Mouse (Mus musculus) liver, embryonic 16.5 days (tissue): ENCODE data around the gene Clec2d. TPM values are rescaled to one million over a fixed set of nuclear protein-coding genes. Genes with fewer than 3 reads are reported as not detected.
A peak's percentile ranks its signal among the peaks of the same experiment; 100 is the strongest.
"Not testable (repeated sequence)": the region's sequence is repeated elsewhere in the genome, so short reads cannot be mapped to it uniquely, and the experiment has no call there.

Experiments used
- ATAC-seq: fragments of 200-750 bp; cut with Nextera tagmentation; 2 replicates; pipeline ENCODE4 v1.8.0; 2017; ENCODE audit warnings: low read depth, mild to moderate bottlenecking, moderate number of reproducible peaks, moderate library complexity
- H3K27ac ChIP-seq: fragments of 300-500 bp; sonication (generic); 2 replicates; pipeline ENCODE4 v1.5.1; 2014; ENCODE audit warnings: mild to moderate bottlenecking, low read length
- H3K27me3 ChIP-seq: fragments of 300-500 bp; sonication (generic); 2 replicates; pipeline ENCODE4 v1.6.1; 2014; ENCODE audit warnings: low read depth, low read length, mixed read lengths; ENCODE audit not compliant: control insufficient read depth, insufficient read depth
- H3K36me3 ChIP-seq: fragments of 300-500 bp; sonication (generic); 2 replicates; pipeline ENCODE4 v1.6.1; 2014; ENCODE audit warnings: mild to moderate bottlenecking; ENCODE audit not compliant: control insufficient read depth, insufficient read depth
- H3K4me1 ChIP-seq: fragments of 300-500 bp; sonication (generic); 2 replicates; pipeline ENCODE4 v1.6.1; 2014; ENCODE audit warnings: low read depth, low read length, mixed read lengths; ENCODE audit not compliant: control insufficient read depth
- H3K4me2 ChIP-seq: fragments of 300-500 bp; sonication (generic); 2 replicates; pipeline ENCODE4 v1.6.1; 2014; ENCODE audit warnings: low read depth, low read length, mixed read lengths
- H3K4me3 ChIP-seq: fragments of 300-500 bp; sonication (generic); 2 replicates; pipeline ENCODE4 v1.5.1; 2014; ENCODE audit warnings: low read depth, mild to moderate bottlenecking, low read length
- H3K9ac ChIP-seq: fragments of 300-500 bp; sonication (generic); 2 replicates; pipeline ENCODE4 v1.6.1; 2014; ENCODE audit warnings: low read depth, low read length
- H3K9me3 ChIP-seq: fragments of 300-500 bp; sonication (generic); replicated peaks from 2 replicates; pipeline ENCODE4 v1.6.1; 2016; ENCODE audit warnings: low read length; ENCODE audit not compliant: control insufficient read depth
- WGBS: fragments of 180-500 bp; shearing (Covaris S2); extraction: QIAGEN DNeasy Blood & Tissue Kit; methylation state at CpG from one replicate; pipeline ENCODE4 v1.1.7; 2014; ENCODE audit not compliant: insufficient replicate concordance; 5-methylcytosine and 5-hydroxymethylcytosine counted together
- polyA plus RNA-seq: library from polyadenylated mRNA; unstranded; fragments of >200 nt; fragmentation: Nextera tagmentation; extraction: Ambion mirVana; gene quantifications from 2 replicates; pipeline ENCODE4 v1.2.1, GENCODE M21; 2015

The Clec2d gene
- polyA plus RNA-seq, 1 experiment from 2014 or later, result 0.70 TPM

- H3K27ac ChIP-seq, result not testable (repeated sequence)
- H3K4me2 ChIP-seq, result 0 out of 2 replicates have a peak overlapping the region, but pooled peaks have one; percentile 17
These were observed 3.6 kb downstream of the Clec2d start for GRCm38 (mm10) chr6:129184001-129184400.

GRCm38 (mm10) chr6:129184788-129185187 lies 4.4 kb downstream of the Clec2d start:
- Histone ChIP-seq H3K4me2 (no peak overlapping the region), H3K4me3 (no peak overlapping the region), H3K9me3 (no peaks in the 10 kb centered on the region), H3K27me3 (no peaks in the 10 kb centered on the region), H3K4me1 (no peaks in the 10 kb centered on the region; the same call in 1 of the 2 replicates), H3K27ac (no peak overlapping the region), H3K36me3 (peaks cover 7% of the 10 kb centered on the region; the same call in 1 of the 2 replicates), H3K9ac (no peak overlapping the region)
- no peak for ATAC-seq
- WGBS, result 68% methylated on average over 5 of the region's 5 CpGs

More at GRCm38 (mm10) chr6:129184001-129184400, 3.6 kb downstream of the Clec2d start:
- WGBS, result 70% methylated on average over 4 of the region's 4 CpGs
- H3K36me3 ChIP-seq, H3K9ac ChIP-seq, H3K9me3 ChIP-seq, H3K27me3 ChIP-seq, H3K4me1 ChIP-seq, H3K4me3 ChIP-seq, ATAC-seq: not testable (repeated sequence)

- Histone ChIP-seq H3K27ac (no peak overlapping the region), H3K4me1 (no peaks in the 10 kb centered on the region; the same call in 1 of the 2 replicates), H3K36me3 (peaks cover 7% of the 10 kb centered on the region; the same call in 1 of the 2 replicates), H3K9ac (no peak overlapping the region), H3K9me3 (no peaks in the 10 kb centered on the region), H3K4me2 (no peak overlapping the region), H3K4me3 (no peak overlapping the region), H3K27me3 (no peaks in the 10 kb centered on the region)
- ATAC-seq, result no peak
- WGBS, result 69% methylated on average over 4 of the region's 4 CpGs
These were observed 5.6 kb downstream of the Clec2d start for GRCm38 (mm10) chr6:129186022-129186421.

GRCm38 (mm10) chr6:129186457-129187199 lies 6.2 kb downstream of the Clec2d start:
- Histone ChIP-seq H3K4me2 (no peak overlapping the region), H3K27ac (no peak overlapping the region), H3K4me3 (no peak overlapping the region), H3K9ac (no peak overlapping the region), H3K9me3 (no peaks in the 10 kb centered on the region), H3K27me3 (no peaks in the 10 kb centered on the region), H3K4me1 (no peaks in the 10 kb centered on the region; the same call in 1 of the 2 replicates), H3K36me3 (peaks cover 7% of the 10 kb centered on the region; the same call in 1 of the 2 replicates)
- WGBS, result 81% methylated on average over 5 of the region's 5 CpGs
- no peak for ATAC-seq

GRCm38 (mm10) chr6:129187200-129187651 lies 6.8 kb downstream of the Clec2d start:
- no peaks in the 10 kb centered on the region for H3K9me3 ChIP-seq
- H3K9ac ChIP-seq, result no peak overlapping the region
- H3K36me3 ChIP-seq, result peaks cover 7% of the 10 kb centered on the region; the same call in 1 of the 2 replicates
- ATAC-seq, result no peak
- no peaks in the 10 kb centered on the region for H3K27me3 ChIP-seq
- no peak overlapping the region for H3K4me3 ChIP-seq
- H3K27ac ChIP-seq, result no peak overlapping the region
- H3K4me2 ChIP-seq, result no peak overlapping the region
- no peaks in the 10 kb centered on the region; the same call in 1 of the 2 replicates for H3K4me1 ChIP-seq

DNA sequence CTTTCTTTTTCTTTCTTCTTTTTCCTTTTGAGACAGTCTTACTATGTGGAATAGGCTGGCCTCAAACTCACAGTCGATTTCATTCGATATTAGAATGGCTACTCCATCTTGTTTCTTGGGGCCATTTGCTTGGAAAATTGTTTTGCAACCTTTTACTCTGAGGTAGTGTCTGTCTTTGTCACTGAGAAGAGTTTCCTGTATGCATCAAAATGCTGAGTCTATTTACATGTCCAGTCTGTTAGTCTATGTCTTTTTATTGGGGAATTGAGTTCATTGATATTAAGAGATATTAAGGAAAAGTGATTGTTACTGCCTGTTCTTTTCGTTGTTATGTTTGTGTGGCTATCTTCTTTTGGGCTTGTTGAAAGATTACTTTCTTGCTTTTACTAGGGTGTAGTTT lies 7.4 kb downstream of the Clec2d start:
- ATAC-seq, result not testable (repeated sequence)
- 68% methylated on average over 3 of the region's 3 CpGs for whole genome bisulfite sequencing

DNA sequence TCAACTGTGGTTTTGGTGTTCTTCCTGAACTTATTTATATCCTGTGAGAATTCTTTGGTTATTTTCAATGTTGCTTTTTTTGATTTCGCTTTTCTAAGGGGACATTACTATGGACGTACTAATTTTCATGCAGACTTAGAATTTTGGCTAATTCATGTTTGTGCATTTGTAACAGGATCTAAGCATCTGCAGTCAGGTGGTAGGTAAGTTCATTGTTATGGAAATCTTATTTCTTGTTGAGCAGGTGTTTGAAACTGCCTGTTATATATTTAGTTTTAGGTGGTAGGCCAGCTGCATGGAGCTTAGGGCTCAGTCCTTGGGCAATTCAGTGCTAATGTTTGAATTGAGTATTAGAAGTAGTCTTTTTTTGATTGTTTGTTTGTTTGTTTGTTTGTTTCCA lies 13.0 kb downstream of the Clec2d start:
- Histone ChIP-seq H3K9me3 (no peaks in the 10 kb centered on the region), H3K27ac (no peak overlapping the region), H3K4me2 (no peak overlapping the region), H3K27me3 (no peaks in the 10 kb centered on the region), H3K4me1 (no peaks in the 10 kb centered on the region), H3K4me3 (no peak overlapping the region), H3K36me3 (no peaks in the 10 kb centered on the region), H3K9ac (no peak overlapping the region)
- WGBS, result 74% methylated on average over 2 of the region's 2 CpGs
- no peak for ATAC-seq

More for the DNA sequence above, 7.4 kb downstream of the Clec2d start:
- not testable (repeated sequence) for H3K4me1 ChIP-seq, H3K9ac ChIP-seq, H3K27ac ChIP-seq, H3K4me2 ChIP-seq, H3K4me3 ChIP-seq, H3K27me3 ChIP-seq, H3K9me3 ChIP-seq, H3K36me3 ChIP-seq

DNA sequence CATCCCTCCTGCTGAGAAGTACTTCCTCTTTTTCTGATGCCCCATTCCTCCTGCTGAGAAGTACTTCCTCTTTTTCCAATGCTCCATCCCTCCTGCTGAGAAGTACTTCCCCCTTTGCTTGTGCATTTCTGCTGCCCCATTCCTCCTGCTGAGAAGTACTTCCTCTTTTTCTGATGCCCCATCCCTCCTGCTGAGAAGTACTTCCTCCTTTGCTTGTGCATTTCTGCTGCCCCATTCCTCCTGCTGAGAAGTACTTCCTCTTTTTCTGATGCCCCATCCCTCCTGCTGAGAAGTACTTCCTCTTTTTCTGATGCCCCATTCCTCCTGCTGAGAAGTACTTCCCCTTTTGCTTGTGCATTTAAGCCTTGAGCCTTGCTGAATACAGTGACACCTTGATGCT lies 19.7 kb downstream of the Clec2d start:
- not testable (repeated sequence) for H3K9me3 ChIP-seq, ATAC-seq, H3K4me1 ChIP-seq, H3K27me3 ChIP-seq, H3K4me2 ChIP-seq, H3K4me3 ChIP-seq, H3K36me3 ChIP-seq, H3K27ac ChIP-seq, H3K9ac ChIP-seq

DNA sequence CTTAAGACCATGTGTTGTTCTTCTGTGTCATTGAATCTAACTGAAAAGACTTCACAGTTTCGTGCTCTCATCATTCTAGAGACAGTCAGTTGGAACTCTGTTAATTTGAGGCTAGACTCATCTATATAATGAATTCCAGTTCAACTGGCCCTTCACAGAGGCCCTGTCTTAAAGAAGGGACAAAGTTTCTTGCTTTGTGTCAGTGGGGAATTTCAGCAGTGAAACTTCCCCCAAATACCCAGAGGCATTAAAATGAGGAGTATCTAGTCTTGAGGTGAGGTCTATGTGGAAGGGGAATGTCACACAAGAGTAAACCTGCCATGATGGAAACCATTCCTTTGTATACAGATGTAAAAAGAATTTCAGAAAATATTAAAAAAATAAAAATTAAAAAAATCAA lies 21.9 kb downstream of the Clec2d start:
- Histone ChIP-seq H3K9me3 (no peaks in the 10 kb centered on the region), H3K4me3 (no peak overlapping the region), H3K9ac (no peak overlapping the region), H3K27ac (no peak overlapping the region), H3K4me2 (no peak overlapping the region), H3K27me3 (no peaks in the 10 kb centered on the region), H3K36me3 (no peaks in the 10 kb centered on the region), H3K4me1 (no peaks in the 10 kb centered on the region)
- WGBS, result 64% methylated on average over 1 of the region's 1 CpGs
- ATAC-seq, result no peak
